Mouse (Mus musculus) cerebellum, postnatal 25 days (tissue): ENCODE results near the gene Csgalnact2.

Experiments used
- DNase-seq, 2 experiments: peaks; one replicate each; pipeline ENCODE4 v3.0.0; 2021; ENCODE audit warnings: mixed read lengths in 2 of 2

The Csgalnact2 gene

DNA sequence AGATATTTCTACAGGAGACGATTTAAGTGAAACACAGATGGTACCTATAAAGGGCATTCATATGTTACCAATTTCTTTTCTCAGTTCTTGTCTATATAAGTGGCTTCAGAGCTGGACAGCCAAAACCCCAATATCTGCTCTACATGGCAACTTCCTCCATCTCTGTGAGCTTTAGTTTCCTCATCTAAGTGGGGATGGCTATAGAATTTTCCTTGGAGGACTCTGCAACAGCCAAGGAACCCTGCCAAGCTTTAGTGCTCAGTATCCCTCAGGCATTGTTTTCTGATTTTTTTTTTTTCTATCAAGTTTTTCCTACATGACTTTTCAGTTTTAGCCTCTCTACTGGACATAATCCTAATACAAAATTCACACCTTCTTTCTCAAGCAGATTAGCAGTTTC lies 4.5 kb downstream of the Csgalnact2 start:
- no peak for DNase-seq

DNA sequence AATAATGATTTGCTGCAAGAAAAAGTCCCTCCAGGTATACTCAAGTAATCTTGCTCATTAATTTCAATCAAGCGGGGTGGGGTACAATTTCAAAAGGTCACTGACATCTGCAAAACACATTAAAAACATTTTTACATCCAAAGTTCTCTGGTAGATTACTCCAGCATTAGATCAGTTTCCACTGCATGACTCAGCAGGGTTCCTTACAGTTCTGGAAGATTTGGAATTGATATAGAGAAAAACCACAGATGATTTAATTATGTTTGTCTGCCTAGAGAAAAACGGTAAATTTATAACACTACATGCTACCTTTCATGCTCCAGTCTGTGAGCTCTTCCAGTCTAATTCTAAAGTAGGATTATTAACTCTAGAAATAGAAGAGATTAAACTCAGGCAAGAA lies 8.9 kb downstream of the Csgalnact2 start:
- DNase-seq: no peak

DNA sequence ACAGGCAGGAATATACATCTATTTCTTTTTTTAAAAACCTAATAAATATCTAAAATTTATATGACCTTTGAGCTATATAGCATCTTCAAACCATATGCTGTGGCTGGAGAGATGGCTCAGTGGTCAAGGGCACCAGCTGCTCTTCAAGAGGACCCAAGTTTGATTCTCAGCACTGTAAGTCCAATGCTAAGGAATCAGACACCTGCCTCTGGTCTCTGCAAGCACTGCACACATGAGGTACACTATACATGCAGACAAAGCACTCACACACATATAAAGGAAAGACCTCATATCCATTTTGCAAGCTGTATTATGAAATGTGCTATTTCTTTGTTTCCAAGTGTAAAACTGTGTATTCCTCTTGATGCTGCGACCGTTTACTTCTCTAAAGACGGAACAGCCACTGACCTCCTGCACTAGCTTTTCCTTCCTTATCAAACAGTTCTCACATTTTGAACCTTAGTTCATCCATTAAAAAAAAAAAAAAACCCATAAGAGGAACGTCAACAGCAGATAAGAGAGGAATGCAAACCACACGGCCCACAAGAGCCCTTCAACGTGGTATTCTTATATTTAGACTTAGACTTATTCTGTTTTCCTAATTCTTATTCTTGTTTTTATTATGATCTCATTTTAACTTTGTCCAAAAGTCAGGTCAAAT lies 11.0 kb downstream of the Csgalnact2 start:
- DNase-seq: no peak

DNA sequence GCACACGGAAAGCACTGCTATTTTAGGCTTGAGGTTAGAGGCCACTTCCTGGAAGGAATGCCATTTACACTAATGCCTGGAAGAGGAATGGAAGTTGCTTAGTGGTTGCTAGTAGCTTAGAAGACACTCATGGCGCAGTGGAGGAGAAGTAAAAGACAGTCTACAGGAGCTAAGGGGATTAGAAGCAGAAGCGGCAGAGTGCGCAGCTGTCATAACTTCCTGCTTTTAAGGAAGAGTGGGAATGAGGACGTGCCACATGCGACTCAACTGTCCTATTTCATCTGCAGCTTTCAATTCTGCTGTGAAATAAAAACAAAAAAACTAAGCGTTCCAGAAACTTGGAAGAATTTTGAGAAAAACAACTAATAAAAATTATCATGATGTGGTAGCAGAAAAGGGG lies 11.7 kb downstream of the Csgalnact2 start:
- DNase-seq: no peak

DNA sequence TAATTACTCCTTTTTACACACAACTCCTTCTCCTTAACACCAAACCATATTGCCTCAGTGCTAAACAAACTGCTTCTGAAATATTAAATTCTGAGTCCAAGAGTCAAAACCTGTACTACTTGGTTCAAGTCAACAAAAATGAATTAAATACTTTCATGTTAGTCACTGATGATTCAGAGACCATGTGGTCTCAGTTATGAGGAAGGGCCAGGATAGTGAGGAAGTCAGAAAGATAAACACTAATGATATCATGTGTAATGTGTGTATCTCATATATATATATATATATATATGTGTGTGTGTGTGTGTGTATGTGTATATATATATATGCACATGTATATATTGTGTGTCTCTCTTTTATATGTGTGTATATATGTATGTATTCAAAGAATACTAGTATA lies 12.4 kb downstream of the Csgalnact2 start:
- DNase-seq: no peak

DNA sequence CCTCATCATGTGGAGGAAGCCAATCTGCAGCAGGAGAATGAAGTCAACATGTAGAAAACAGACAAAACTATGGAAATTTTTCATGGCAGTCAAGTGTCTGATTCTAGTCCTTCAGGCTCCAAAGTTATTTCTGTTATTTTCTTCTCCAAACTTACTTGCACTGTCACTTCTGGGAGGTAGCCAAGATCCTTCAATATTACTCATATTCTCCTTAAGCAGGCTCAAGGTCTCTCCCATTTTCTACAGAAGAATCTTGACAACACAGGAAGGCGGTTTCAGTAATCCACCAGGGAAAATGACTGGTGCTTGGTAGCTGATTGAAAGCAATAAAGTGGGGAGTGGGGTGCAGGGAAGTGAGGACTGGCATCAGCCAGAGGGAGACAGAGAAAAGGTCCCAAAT lies 16.2 kb downstream of the Csgalnact2 start:
- DNase-seq: no peak

DNA sequence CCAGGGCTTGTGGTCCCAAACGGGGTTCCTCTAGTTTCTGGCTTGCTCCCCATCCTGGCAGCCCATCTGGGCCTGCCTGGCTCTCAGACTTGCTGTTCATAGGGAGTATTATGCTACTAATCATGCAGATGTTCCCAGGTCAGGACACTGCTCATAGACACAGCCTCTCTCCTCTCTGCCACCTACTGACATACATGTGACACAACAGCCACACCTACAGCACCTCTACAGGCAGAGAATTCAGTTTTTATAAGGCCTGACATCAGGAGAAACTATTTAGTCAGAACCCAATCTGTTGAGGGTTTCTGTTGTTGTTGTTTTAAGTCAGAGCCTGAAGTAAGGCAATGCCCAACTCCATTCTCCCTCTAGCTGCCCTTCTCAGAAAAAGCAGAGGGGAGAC lies 27.1 kb downstream of the Csgalnact2 start:
- DNase-seq: no peak

DNA sequence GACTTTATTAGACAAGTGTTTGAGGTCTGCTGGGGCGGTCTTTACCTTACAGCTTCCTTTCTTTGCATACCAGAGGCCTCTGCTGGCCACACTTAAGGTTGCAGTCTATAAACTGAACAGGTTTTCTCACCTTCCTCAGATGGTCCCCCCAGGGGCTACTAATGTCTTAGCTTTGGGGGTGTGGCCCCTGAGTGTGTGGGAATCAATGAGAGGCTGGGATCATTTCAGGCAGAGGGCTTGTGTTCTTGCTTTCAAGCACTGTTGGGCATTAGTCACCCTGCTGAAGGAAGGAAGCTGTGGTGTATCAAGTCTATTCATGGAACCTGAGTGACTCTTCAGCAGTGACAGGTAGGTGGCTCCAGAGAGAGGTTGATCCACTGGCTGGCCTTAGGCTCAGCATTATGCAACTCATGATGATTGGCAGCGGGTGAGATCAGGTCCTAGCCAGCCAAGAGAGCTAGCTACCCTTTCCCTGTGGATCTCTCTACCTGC lies 39.6 kb downstream of the Csgalnact2 start:
- DNase-seq: peak; percentile 79

DNA sequence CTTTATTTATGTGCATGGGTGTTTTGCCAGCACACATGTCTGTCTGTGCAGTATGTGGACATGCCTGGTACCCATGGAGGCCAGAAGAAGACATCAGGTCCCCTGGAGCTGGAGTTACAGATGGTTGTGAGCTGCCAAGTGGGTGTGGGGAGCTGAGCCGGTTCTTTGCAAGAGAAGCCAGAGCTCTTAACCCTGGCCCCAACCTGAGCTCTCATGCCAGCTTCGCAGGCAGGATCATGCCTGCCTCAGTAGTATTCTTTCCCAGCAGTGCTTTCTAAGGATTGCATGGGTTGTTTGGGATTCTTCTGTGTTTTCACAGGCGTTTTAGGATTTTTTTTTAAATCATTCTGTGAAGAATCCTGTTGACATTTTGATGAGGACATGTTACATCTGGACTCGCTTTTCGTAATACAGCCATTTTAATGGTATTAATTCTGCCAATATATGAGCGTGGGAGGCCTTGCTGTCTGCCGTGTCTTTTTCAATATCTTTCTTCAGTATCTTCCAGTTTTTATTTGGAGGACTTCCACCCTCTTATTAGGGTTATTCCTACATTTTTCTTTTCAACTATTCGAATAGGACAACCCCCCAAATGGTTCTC lies 41.1 kb downstream of the Csgalnact2 start:
- DNase-seq: no peak

DNA sequence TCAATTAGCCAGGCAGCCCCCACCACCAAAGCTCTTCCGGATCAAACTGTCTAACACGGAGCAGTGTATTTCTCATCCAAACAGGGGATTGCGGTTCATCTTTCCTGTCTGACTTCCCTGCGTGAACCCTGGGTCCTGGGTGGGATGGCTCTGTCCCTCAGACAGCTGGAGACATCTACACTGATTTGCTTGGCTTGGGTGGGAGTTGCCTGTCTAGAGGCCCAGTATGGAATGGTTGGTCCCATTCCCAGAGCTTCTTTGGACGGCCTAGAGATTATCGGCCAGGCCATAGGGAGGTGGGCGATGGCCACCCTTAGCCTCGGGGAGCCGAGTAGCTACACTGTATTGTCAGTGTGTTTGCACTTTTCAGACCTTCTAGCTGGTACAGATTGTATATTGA lies 48.1 kb downstream of the Csgalnact2 start:
- DNase-seq: no peak

DNA sequence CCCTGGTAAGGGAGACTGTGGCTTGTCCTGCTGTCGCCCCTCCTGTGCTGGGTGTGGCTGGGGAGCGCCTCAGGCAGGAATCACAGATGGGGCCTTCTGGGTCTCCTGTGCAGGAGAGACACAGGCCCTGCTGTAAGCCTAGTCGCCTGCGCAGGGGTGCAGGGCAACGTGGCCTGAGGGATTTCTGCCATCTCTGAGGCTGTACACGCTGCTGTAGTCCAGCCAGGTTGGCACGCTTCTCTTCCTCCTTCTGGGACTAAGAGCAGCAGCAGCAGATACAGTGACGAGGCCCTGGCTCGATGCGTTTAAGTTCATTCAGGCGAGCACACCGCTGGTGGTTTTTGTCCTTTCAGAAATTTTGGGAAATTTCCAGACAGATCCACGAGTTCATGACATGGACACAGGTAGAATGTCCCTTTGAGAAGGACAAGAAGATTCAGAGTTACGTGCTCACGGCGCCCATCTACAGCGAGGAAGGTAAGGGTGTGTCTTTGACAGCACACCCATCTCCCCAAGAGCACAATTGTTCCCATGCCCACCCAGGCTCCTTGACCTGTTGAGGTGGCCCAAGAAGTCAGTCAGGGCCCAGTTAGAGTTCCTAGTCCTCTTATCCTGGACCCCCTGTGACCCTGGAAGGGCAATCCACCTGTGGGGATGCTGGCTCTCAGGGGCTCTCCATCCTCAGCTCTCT lies 50.0 kb downstream of the Csgalnact2 start:
- DNase-seq: peak in 1 of 2 experiments; percentile 11

DNA sequence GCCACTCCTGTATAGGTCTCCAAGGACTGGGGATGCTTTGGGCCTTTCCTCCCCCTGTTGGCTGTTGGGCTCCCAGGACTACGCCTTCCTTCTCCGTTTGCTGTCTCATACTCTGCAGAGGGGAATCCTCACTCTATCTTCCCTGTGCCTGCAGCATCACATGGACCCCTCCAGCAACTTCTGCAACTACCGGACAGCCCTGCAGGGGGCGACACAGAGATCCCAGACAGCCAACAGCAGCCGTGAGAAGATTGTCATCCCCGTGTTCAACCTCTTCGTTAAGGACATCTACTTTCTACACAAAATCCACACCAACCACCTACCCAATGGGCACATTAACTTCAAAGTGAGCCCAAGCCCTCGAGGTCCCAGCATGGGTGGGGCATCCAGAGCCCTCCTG lies 51.0 kb downstream of the Csgalnact2 start:
- DNase-seq: peak; percentile 47 to 61

DNA sequence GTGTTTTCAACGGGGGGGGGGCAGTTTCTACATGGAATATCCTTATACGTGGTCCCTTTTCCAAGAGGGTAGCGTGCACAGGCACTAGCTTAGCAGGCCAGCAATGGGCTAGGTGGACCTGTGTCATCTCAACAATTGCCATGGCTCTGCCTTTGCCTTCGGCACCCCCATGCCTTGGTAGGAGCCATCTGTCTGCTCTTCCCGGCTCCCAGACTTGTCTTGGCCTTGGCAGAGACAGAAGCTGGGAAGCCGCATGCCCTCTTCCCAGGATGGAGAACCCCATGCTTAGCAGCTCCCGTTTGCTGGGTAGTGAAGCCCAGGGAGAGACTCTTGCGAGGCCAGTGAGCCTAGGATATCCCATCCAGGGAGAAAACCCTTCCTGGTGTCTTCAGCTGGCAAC lies 54.3 kb downstream of the Csgalnact2 start:
- peak; percentile 45 to 52 for DNase-seq

DNA sequence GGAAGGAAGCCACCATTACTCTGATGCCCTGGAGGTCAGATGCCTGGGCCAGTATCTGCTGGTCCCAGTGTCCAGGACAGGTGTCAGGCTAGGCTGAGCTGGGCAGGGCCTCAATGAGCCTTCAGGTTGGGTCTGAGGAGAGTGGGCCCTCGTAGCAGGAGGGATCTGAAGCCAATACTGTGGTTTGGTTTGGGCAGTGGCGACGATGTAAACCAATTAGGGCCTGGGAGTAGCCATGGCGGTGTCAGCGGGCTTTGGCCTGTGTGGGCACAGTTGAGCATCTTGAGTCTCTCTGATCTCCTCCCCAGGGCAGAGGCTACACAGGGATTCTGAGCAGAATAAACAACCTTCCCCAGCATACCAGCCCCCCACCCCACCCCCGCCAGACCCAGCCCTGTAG lies 55.3 kb downstream of the Csgalnact2 start:
- DNase-seq: no peak

DNA sequence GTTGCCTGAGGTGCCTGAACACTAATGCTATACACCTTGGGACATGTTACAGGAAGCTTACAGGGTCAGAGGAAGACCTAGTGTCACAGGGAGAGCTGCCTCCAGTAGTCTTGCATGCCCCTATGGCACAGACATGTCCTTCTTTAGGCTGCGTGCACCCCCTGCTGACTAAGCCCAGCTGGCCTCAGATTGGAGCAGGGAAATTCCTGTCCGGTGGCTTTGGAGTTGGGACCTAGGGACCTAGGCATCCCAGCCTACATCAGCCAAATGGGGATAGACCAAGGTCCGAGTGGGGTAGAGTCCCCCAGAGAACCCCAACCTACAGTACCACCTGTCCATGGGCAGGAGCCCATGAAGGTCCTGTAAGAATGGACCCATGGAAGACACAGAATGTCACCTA lies 56.6 kb downstream of the Csgalnact2 start:
- DNase-seq: peak; percentile 34 to 60

DNA sequence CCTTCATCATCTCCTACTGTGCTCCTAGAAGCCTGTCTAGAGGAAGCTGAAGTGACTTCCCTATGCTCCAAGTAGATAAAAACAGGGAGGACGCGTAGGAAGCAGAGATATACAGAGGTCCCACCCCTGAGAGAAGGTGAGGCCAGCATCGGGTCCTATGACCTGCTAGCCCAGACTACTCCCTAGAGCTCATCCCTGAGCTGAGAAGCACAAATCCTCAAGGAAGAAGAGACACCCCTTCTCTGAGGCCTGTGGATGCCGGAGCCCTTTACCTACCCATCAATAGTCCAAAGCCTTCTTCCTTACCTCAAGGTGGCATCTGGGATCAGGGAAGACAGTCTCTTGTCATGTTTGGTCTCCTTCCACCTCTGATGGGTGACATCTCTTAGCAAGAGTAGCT lies 58.2 kb downstream of the Csgalnact2 start:
- DNase-seq: peak in 1 of 2 experiments; percentile 5

DNA sequence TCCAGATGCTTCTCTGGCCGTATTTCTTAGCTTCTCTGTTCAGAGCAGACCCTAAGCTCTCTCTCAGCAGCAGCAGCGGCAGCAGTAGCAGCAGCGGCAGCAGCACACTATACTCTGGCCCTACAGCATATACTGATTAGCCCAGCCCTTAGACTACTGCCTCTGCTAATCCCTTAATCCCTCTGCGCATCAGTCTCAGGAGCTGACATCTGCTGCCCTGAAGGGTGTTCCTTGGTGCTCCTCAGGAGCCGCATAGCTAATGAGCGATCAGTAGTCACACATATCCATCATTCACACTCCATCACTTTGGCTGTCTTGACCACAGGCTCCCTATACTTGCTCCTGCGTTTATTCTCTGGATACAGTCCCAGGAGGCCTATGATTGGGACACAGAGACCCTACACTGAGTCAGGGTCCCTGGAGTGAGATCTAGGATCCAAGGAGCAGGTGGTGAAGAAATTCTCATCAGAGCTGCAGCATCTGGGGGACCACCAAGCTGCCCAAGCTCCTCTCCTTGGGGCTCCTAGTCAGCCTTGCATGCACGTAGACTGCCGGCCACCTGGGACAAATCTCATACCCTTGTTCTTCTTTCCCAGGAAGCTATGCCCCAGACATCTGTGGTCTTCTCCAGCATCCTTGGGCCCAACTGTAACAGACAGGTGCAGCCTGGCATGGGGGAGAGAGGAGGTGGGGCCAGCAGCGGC lies 59.0 kb downstream of the Csgalnact2 start:
- peak in 1 of 2 experiments; percentile 6 for DNase-seq

DNA sequence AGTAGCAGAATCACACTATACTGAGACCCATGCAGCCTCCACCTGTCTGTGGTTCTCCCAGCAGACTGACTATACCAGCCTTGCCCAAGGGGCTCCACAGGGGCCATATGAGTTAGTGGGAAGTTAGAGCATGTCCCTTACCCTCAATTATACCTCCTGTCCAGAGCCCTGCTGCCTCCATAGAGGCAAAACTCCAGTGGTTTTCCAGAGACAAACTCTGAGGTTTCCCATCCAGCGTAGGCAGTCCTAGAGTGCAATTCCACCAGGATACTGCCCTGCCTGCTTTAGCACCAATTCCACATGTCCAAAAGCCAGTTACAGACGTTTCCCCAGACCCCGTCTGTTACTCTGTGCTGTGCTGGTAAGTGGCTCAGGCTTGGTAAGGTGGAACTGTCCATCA lies 59.6 kb downstream of the Csgalnact2 start:
- DNase-seq: no peak

DNA sequence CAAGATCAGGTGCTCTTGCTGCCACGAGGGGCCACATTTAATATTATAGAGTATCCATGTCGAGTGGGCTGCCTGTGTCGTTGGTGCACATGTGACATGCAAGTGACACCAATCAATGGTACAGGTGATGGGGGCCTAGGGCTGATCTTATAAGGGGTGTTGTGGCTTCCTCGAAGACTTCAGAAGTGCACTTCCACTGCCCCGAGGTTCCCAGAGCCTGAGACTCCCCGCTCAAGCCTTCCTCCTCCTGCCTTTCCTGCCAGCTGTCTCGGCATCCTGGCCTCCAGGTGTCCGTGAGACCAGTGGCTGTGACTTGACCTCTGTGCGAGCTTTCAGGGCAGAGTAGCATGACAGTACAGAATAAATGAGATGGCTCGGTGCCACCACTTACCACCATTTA lies 60.2 kb downstream of the Csgalnact2 start:
- no peak for DNase-seq

DNA sequence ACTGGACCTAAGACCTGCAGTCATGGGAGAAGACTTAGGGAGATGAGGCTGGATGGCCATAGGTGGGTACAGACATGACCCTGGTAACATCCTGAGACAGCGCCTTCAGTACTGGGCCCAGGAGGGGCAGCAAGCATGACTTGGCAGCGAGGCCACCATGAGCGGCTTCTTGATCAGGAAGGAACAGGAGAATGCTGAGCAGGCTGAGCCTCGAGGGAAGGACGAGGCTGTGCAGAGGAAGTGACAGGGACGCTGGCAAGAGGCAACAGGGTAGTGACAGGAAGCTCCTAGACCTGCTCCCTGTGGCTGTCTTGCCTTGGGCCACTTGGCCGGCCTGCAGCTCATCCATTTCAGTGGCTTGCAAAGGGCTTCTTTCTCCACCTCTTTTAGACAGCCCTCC lies 61.5 kb downstream of the Csgalnact2 start:
- peak in 1 of 2 experiments; percentile 19 for DNase-seq

DNA sequence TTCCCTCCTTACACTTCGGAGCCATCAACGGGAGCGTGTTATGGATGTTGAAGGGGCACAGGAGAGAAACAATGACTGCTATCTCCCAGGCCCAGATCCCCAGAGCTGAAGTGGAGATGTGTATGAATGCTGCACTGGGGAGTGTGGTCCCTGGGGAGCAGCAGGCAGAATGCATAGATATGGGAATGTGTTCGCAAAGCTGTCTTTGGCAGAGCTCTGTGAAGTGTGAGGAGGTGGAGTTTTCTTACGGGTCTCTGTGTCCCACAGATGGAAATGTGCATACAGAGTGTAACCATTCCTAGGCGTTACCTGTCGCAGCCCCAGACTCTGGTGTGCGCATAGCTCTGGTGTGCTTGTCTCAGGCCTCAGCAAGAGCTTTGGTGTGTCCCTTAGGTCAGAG lies 62.2 kb downstream of the Csgalnact2 start:
- DNase-seq: no peak

DNA sequence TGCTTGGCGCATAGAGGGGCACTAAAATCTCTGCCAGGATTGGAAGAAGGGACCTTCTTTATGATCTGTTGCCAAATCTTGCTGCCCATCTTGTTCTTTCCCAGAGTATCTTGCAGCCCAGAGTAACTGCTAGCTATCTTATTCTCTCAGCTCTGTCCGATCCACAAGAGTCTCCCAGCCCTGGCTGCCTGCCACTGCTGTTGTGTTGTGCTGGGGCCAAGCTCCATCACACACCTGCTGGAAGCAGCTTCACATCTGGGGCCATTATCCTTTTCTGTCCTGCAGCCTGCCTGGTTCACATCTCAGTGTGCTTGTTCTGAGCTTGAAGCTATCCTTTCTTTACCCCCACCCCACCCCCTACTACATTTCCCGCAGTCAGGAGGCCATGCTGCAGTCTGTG lies 62.7 kb downstream of the Csgalnact2 start:
- peak; percentile 25 to 58 for DNase-seq

DNA sequence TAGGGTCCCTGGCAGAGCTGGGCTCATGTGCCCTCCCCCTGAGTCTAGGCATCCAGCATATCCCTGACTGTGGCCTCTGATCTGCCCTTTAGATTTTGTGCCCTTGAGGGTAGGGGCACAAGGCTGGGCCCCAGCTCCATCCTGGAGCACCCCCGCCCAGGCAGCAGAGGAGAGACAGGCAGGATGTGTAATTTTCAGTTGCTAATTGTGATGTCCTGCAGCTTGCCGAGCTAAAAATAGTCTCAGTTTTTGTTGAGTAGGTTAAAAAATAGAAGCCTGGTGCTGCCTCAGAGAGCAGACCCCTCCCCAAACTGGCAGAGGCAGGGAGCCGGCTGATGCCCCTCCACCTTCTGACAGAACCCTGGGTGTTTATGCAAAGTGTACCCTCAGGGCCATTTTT lies 64.8 kb downstream of the Csgalnact2 start:
- DNase-seq: peak in 1 of 2 experiments; percentile 36
